Mouse (Mus musculus) olfactory bulb, adult 2 months (tissue): ENCODE results near the gene Cplx2.

Experiments used
- CTCF ChIP-seq: fragments of 200-500 bp; IDR thresholded peaks from 2 replicates; pipeline ENCODE4 v1.5.1; 2012; ENCODE audit warnings: low read depth, mild to moderate bottlenecking, low read length, moderate library complexity; ENCODE audit not compliant: insufficient read depth
- POLR2A ChIP-seq: fragments of 200-500 bp; IDR thresholded peaks from 2 replicates; pipeline ENCODE4 v1.6.1; 2012; ENCODE audit warnings: mild to moderate bottlenecking, low read depth, low read length, moderate library complexity; ENCODE audit not compliant: insufficient read depth

- no peak for TF ChIP-seq CTCF
- no peak for TF ChIP-seq POLR2A
Observed at GRCm38 (mm10) chr13:54375497-54376495, 4.6 kb downstream of the Cplx2 start.
